14 mouse cellular contexts compared by ENCODE assay signal in the genomic region with DNA sequence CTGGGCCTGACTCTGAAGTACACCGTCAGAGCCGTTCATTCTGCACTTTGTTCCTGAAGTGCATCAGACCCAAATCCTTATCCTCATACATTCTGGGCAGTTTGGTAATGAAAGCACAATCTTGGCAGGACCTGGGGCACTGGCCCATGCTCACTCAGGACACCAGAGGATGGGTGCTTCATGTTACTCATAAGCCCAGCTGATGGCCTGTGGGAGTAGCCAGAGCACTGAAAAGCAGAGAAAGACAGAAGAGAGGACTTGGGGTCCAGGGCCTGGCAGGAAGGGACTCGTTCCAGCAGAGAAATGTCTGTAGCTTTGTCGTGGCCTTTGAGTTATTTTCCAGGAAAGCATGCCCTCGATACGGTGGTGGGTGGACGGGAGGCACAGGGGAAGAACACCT.
"Had no signal": no experiment of that assay in that cellular context is flagged by ENCODE, and none has a peak within 500 bp of the region (broad histone marks: within the 10 kb centered on the region; RNA-seq: fewer than 3 reads in every experiment).

No protein-coding gene starts in this region.

- H3K27ac ChIP-seq: liver, embryonic 12.5 days; neural tube, embryonic 15.5 days; stomach, postnatal 0 days had no signal

- H3K27me3 ChIP-seq: limb, embryonic 15.5 days; liver, embryonic 12.5 days; midbrain, embryonic 13.5 days; neural tube, embryonic 15.5 days had no signal

- DNase-seq: kidney, postnatal 25 days; layer of hippocampus, adult 9-11 months; layer of hippocampus, postnatal 36 days; lung, embryonic 14.5 days; lung, postnatal 14 days; right cerebral cortex, adult 18-20 months; right cerebral cortex, postnatal 25 days; thymus, postnatal 4 days had no signal

- H3K4me3 ChIP-seq: limb, embryonic 15.5 days; liver, embryonic 12.5 days; midbrain, embryonic 13.5 days; myocyte; neural tube, embryonic 15.5 days had no signal

- H3K36me3 ChIP-seq: limb, embryonic 15.5 days; liver, embryonic 12.5 days; midbrain, embryonic 13.5 days; neural tube, embryonic 15.5 days had no signal

- H3K4me1 ChIP-seq: liver, embryonic 12.5 days had no signal
